10 mouse cellular contexts compared by ENCODE assay signal in the genomic region with DNA sequence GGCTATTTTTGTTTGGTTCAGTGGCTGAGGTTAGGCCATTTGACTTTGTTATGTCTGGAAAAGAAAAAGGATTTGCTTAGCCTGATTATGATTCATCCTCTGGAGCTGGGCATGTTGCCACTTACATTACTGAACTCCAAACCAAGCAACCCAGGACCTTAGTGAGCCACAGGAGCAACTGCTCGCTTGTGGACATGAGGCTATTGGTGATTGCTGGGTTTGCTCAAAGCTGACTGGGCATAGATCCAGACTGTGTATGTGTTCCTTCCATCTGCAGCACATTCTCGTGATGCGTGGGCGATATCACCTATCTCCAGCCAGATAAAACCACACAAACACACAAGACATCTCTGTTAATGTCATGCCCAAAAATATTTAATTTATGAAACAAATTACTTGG. TPM values are rescaled to one million over a fixed set of nuclear protein-coding genes. Genes with fewer than 3 reads are reported as not detected.
DNase-seq lines count a peak whose midpoint lies in the region; ATAC-seq and TF ChIP-seq lines count a peak whose summit lies in the region.
"Had no signal": no experiment of that assay in that cellular context is flagged by ENCODE, and none has a peak within 500 bp of the region (broad histone marks: within the 10 kb centered on the region; RNA-seq: fewer than 3 reads in every experiment).

No protein-coding gene starts in this region.

- H3K27me3 ChIP-seq in liver, adult 2 months (ENCODE audit: control insufficient read depth, insufficient read depth, low read length): no peaks in the 10 kb centered on the region
- no peaks in the 10 kb centered on the region for H3K27me3 ChIP-seq in liver, embryonic 11.5 days (replicated peaks; ENCODE audit: control insufficient read depth, insufficient read depth, low read length)
- no peaks in the 10 kb centered on the region for H3K27me3 ChIP-seq in embryonic facial prominence, embryonic 15.5 days

- no peak overlapping the region for H3K4me3 ChIP-seq in liver, adult 2 months (ENCODE audit: insufficient read depth, low read depth, low read length)
- no peak overlapping the region for H3K4me3 ChIP-seq in liver, embryonic 11.5 days (ENCODE audit: low read depth, low read length)
- H3K4me3 ChIP-seq in embryonic facial prominence, embryonic 15.5 days (replicated peaks): no peak overlapping the region

- intact Hi-C loops in heart, postnatal 14 days (cut with DNase I): no loop called here

- ATAC-seq in liver, embryonic 11.5 days (replicated peaks; ENCODE audit: low FRiP score): no peak
- peak; percentile 80 for ATAC-seq in embryonic facial prominence, embryonic 15.5 days (ENCODE audit: insufficient number of reproducible peaks, low FRiP score, low TSS enrichment, low read depth)

- H3K27ac ChIP-seq in liver, adult 2 months (replicated peaks; ENCODE audit: insufficient read depth, low read depth, low read length): no peak overlapping the region
- no peak overlapping the region for H3K27ac ChIP-seq in liver, embryonic 11.5 days (ENCODE audit: low read depth, low read length)
- H3K27ac ChIP-seq in embryonic facial prominence, embryonic 15.5 days (replicated peaks): no peak overlapping the region

- H3K4me1 ChIP-seq in liver, adult 2 months (ENCODE audit: control insufficient read depth, insufficient read depth, low read length): peaks cover 5% of the 10 kb centered on the region; the same call in 1 of the 2 replicates
- no peaks in the 10 kb centered on the region for H3K4me1 ChIP-seq in liver, embryonic 11.5 days (replicated peaks; ENCODE audit: control insufficient read depth, insufficient read depth, low read length)
- H3K4me1 ChIP-seq in embryonic facial prominence, embryonic 15.5 days: no peaks in the 10 kb centered on the region

- TF ChIP-seq CTCF in liver, adult 2 months (IDR thresholded peaks at IDR 0.05; ENCODE audit: low read depth, low read length): no peak

- peak; percentile 74 for DNase-seq in liver, adult 2 months (ENCODE audit: extremely low read depth, low read depth, low spot score)
- DNase-seq in liver, embryonic 11.5 days (ENCODE audit: low spot score): no peak
- peak; percentile 70 to 77 for DNase-seq in heart, postnatal 14 days
- DNase-seq in layer of hippocampus, postnatal 36 days: peak; percentile 11 to 16
- peak; percentile 10 for DNase-seq in ovary, postnatal 10 days (ENCODE audit: low spot score)
- DNase-seq in embryo, embryonic 10 days (ENCODE audit: low spot score): no peak
- DNase-seq in thymus, postnatal 25 days: no peak

- no peaks in the 10 kb centered on the region for H3K9me3 ChIP-seq in liver, embryonic 11.5 days (ENCODE audit: control insufficient read depth, low read length)
- no peaks in the 10 kb centered on the region for H3K9me3 ChIP-seq in embryonic facial prominence, embryonic 15.5 days (replicated peaks)

- 11% methylated on average over 4 of the region's 4 CpGs for WGBS in liver, adult 2 months
- WGBS in liver, embryonic 11.5 days: 81% methylated on average over 4 of the region's 4 CpGs
- 46% methylated on average over 4 of the region's 4 CpGs for WGBS in embryonic facial prominence, embryonic 15.5 days

- H3K36me3 ChIP-seq in liver, adult 2 months (ENCODE audit: control insufficient read depth, insufficient read depth, low read length): no peaks in the 10 kb centered on the region
- no peaks in the 10 kb centered on the region for H3K36me3 ChIP-seq in liver, embryonic 11.5 days (ENCODE audit: control insufficient read depth, insufficient read depth, low read length)
- H3K36me3 ChIP-seq in embryonic facial prominence, embryonic 15.5 days: no peaks in the 10 kb centered on the region

- H3K9ac ChIP-seq in liver, adult 2 months (ENCODE audit: low read depth, low read length): no peak overlapping the region
- H3K9ac ChIP-seq in liver, embryonic 11.5 days (ENCODE audit: low read depth, low read length): no peak overlapping the region
- H3K9ac ChIP-seq in embryonic facial prominence, embryonic 15.5 days: no peak overlapping the region

- TF ChIP-seq POLR2A in liver, adult 2 months (IDR thresholded peaks at IDR 0.05; ENCODE audit: extremely low read depth, insufficient read depth, low read length): no peak

- no peak overlapping the region for H3K4me2 ChIP-seq in liver, embryonic 11.5 days
- no peak overlapping the region for H3K4me2 ChIP-seq in embryonic facial prominence, embryonic 15.5 days (replicated peaks)

- H3K79me2 ChIP-seq in liver, adult 2 months (ENCODE audit: control insufficient read depth, insufficient read depth, low read length): no peaks in the 10 kb centered on the region

RNA-seq across cellular contexts. Expression of gene Wdr75, which starts 42.8 kb away (rescaled TPM):
- 18.0 and 19.4 TPM in 2 replicates for total RNA-seq in liver, adult 2 months (2014; rRNA removed)
- 18.8 and 19.3 TPM in 2 replicates for polyA plus RNA-seq in liver, adult 2 months (2012; rRNA removed)
- 112 and 114 TPM in 2 replicates for polyA plus RNA-seq in liver, embryonic 11.5 days (2014; fragmentation: Nextera tagmentation; extraction: Ambion mirVana)
- 60.4 and 64.0 TPM in 2 replicates for polyA plus RNA-seq in embryonic facial prominence, embryonic 15.5 days (2015; fragmentation: Nextera tagmentation; extraction: Ambion mirVana)
- total RNA-seq in heart, postnatal 14 days (2021): 10 to 100 TPM; 15.0 to 20.8 TPM
- total RNA-seq in layer of hippocampus, postnatal 36 days (2021): 10 to 100 TPM; 37.9 to 44.2 TPM

RNA-seq across cellular contexts. Expression of gene Gm5269, which starts 52.3 kb away (rescaled TPM):
- total RNA-seq in liver, adult 2 months (2014; rRNA removed): not detected in 2 replicates
- not detected in 2 replicates for polyA plus RNA-seq in liver, adult 2 months (2012; rRNA removed)
- polyA plus RNA-seq in liver, embryonic 11.5 days (2014; fragmentation: Nextera tagmentation; extraction: Ambion mirVana): not detected in 2 replicates
- polyA plus RNA-seq in embryonic facial prominence, embryonic 15.5 days (2015; fragmentation: Nextera tagmentation; extraction: Ambion mirVana): not detected in 2 replicates
- total RNA-seq in heart, postnatal 14 days (2021): not detected
- total RNA-seq in layer of hippocampus, postnatal 36 days (2021): not detected
- total RNA-seq: left cerebral cortex, adult 8-10 months had no signal
- polyA plus RNA-seq: spleen, adult 2 months had no signal

Comparison
In these comparisons a context has a peak if more than half of its experiments do, and no peak if none do; other contexts are left out.
1. DNase-seq: peak in liver, adult 2 months (single experiment), heart, postnatal 14 days (2 of 2), layer of hippocampus, postnatal 36 days (2 of 2) and ovary, postnatal 10 days (single experiment); none in liver, embryonic 11.5 days (single experiment), embryo, embryonic 10 days (single experiment) and thymus, postnatal 25 days (single experiment).